Mouse (Mus musculus): ENCODE data around the gene Pgbd5.
"Not testable (repeated sequence)": the region's sequence is repeated elsewhere in the genome, so short reads cannot be mapped to it uniquely, and the experiment has no call there.

The Pgbd5 gene

DNA sequence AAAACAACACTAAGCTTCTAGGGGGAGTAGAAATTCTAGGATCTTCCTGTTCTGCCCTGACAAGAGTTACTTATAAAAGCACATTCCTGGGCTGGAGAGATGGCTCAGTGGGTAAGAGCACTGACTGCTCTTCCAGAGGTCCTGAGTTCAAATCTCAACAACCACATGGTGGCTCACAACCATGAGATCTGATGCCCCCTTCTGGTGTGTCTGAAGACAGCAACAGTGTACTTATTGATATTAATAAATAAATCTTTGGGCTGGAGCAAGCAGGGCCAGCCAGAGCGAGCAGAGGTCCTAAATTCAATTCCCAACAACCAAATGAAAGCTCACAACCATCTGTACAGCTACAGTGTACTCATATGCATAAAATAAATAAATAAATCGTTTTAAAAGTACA is 10.7 kb downstream of the Pgbd5 start:
- not testable (repeated sequence) for DNase-seq

- no peak for DNase-seq
Measured at GRCm38 (mm10) chr8:124421413-124421812, 18.0 kb downstream of the Pgbd5 start.

GRCm38 (mm10) chr8:124418927-124419326 is 20.5 kb downstream of the Pgbd5 start:
- no peak for DNase-seq

DNA sequence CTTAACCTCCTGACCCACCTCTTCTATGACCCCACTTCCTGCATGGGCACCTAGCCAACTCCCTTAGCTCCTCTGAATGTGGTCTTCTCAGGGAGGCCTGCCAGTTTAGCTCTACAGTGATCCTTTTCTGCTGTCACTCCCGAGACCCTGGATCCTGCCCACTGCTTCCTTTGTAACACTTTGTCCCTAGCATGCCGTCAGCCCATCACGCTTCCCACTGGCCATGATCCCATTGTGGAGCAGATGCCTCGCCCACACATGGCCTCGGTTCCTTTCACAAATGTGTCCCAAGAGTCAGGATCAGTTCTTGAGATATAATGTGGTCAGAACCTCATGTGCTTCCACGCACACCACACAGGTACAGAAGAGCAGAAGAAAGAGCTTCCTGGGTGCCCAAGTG is 21.3 kb downstream of the Pgbd5 start:
- DNase-seq = peak; percentile 76 to 79

GRCm38 (mm10) chr8:124416646-124417045 is 22.8 kb downstream of the Pgbd5 start:
- no peak for DNase-seq

DNA sequence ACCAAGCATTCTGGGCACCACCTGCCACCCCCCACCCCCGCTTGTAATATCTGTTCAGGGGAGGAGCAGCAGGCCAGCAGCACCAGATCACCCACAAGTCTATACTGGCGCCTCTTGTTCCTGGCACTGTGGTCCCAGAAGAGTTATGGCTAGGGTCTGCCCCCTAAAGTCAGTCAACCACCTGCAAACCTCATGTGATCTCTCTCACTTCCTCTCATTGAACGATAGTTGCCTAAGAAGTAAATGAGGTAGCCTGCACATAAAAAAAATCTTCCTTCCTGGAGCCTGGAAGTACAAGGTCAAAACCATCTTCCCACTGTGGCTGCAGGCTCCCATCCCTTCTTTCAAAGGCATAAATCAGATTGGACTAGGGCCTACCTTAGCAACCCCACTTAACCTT is 23.7 kb downstream of the Pgbd5 start:
- DNase-seq = no peak

GRCm38 (mm10) chr8:124415002-124415401 is 24.5 kb downstream of the Pgbd5 start:
- peak; percentile 61 to 66 for DNase-seq

DNA sequence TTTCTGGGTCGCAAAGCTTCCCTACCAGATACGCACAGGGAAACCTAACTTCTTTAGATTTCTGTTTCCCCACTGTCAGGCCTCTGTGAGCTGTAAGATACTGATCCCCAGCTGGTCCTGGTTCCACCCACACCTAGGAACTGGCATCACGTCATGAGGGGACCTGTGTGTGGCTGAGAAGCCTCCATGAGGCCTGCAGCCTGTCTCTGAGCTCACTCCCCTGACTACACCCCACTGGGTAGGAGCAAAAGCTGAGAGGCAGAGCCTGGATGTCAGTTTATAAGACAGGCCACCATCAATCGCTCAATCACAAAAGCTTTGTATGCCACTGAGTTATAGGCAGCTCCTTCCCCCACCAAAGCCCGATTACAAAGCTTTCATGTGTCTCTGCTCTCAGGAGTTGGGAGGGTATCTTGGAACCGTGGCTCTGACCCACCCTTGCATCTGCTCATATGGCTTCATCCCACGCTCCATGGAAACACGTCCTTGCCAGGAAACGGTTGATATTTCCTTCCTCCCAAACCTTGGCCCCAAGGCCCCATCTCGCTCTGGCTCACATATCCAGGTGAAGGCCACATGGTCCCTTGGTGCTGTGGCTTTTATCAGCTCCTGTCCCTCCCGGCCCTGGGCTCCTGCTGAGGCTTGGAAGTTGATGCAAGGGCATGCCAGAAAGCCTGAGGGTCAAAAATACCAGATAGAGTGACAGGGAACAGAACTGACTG is 26.1 kb downstream of the Pgbd5 start:
- DNase-seq = peak; percentile 46 to 48

DNA sequence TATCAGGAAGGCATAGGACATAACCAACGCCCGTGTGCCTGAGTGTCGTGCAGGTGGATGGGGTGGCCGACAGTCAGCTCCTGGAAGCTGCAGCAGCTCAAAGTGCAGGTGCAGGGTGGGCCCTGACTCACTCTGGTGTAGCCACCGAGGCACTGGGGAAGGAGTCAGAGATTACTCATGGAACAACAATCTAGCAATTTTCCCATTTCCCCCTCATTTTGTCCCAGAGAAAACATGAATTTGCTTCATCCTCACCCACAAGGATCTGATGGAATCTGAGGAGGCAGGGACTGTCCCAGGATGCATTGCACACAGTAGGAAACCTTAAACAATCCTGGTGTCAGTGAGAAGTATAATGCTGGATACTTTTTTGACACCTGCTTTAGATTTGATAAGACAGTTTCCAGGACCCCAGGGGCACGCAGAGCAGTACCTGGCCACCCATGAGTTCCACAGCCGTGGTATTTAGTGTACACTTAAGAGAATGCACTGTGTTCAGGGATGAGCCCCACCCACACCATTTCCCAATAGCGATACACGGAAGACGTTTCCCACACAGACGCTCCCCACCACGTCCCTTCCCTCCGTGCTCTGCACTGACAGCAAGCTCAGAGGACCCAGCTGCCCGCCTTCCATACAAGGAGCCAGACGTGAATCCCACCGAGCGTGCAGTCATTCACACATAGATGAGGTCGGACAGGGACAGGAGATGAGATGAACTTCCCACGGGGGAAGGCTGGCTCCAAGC is 26.8 kb downstream of the Pgbd5 start:
- no peak for DNase-seq

DNA sequence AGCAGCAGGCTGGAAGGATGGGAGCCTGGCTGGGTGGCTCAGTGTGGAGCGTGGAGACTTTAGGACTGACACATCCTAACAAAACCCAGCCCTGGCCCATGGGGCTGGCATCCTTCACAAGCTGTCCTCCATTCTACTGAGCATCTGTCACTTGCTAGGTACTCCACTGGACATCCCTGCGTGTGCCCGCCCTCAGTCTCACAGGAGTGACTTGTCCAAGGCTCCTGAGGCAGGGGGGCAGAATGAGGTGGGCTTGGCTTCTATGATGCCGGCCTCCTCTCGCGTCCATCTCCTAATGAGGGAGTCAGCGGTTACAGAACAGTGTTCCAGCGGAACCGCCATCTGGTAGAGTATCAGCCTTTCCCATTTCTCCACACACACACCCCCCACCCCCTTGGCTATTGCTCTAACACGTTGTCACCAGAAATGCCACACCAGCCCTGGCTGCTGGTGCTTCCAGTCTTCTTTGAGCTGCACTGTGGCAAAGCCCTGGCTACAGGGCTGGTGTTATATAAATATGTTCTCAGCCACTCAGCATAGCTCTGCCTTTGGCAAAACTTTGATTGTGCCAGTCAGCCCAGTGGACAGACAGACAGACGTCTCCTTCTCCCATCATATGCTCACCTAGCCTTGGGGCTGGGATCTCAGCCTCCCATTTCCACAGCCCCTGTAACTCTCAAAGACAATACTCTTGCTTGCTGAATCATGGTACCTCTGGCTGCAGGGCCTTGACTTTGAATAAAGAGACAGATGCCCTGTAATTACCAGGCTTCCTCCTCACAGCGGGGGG is 34.8 kb downstream of the Pgbd5 start:
- peak; percentile 42 to 61 for DNase-seq

DNA sequence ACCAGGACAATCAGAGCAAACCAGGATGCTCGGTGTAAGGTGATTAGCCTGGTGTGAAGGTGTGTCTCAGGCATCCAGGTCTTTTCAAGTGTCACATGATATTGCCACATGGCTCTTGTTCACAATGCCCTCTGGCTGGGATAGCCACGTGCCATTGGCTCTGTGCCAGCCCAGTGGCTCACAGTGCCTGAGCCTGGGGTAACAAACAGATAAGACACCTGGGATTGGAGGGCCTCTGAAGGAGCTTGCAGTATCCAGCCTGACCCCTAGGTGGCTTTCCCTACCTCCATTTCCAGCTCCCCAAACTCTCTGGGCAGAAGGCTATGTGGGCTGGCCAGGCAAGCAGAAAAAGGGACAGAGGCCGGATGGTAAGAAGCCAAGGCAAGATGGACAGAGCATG is 35.6 kb downstream of the Pgbd5 start:
- peak; percentile 79 to 81 for DNase-seq

- peak; percentile 42 to 55 for DNase-seq
Measured at GRCm38 (mm10) chr8:124399403-124399861, 40.0 kb downstream of the Pgbd5 start.

DNA sequence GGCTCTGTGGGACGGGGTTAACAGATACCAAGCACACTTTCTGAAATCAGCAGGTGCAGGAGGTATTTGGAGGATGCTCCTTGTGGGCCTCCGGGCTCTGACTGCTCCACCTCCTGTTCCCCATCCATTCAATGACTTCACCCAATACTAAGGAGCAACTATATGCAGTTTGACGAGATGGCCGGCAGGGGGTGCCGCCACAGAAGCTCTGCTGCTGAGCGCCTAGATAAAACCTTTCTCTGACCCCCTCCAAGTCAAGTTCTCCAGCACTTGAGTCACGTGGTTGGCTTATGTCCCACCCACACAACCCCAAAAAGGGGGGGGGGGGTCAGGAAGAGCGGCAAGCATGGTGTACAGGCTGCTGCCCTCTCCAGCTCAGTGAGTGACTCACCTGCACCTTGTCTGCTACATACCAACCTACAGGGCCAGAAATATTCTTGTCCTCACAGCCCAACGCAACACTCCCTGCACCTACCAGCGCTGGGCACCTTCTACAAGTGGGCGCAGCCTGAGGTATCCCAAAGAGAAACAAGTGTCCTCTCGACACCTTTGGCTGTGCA is 40.5 kb downstream of the Pgbd5 start:
- DNase-seq = peak; percentile 71 to 76

DNA sequence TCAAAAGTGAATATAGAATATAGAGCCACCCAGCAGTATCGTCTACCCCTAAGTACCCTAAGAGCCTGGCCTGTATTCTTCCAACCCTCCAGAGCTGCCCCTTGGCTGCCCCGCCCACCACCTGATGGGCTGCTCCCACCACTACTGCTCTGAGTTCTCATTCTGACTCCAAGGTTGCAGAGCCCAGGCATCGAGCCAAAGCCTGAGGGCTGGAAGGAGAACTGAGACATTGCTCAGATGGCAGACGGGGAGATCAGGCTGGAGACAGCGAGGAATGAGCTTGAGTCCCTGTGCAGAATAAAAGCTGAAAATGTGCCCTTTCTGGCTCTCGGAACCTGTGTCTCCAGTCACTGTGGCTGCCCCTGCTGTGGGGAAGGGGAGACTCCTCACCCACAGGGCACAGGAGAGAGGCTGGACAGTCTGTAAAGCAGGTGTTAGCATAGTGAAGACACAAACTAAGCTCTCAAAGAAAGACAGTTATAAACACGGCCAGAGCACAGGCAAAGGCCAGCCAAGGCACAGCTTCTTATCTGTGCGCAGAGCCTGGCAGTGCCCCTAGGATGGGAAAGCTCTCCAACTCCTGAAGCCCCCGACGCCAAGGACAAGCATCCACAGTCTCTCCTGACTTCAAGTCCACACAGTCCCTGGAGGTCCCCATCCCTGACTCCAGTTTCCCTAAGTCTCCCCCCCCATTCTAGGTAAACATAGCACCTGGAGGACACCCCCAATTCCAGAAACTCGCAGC is 42.0 kb downstream of the Pgbd5 start:
- peak; percentile 83 to 88 for DNase-seq

GRCm38 (mm10) chr8:124396531-124396930 is 42.9 kb downstream of the Pgbd5 start:
- no peak for DNase-seq

- DNase-seq = no peak
Measured at GRCm38 (mm10) chr8:124395392-124395791, 44.1 kb downstream of the Pgbd5 start.

GRCm38 (mm10) chr8:124394951-124395350 is 44.5 kb downstream of the Pgbd5 start:
- DNase-seq = no peak

GRCm38 (mm10) chr8:124393927-124394326 is 45.5 kb downstream of the Pgbd5 start:
- DNase-seq = no peak

DNA sequence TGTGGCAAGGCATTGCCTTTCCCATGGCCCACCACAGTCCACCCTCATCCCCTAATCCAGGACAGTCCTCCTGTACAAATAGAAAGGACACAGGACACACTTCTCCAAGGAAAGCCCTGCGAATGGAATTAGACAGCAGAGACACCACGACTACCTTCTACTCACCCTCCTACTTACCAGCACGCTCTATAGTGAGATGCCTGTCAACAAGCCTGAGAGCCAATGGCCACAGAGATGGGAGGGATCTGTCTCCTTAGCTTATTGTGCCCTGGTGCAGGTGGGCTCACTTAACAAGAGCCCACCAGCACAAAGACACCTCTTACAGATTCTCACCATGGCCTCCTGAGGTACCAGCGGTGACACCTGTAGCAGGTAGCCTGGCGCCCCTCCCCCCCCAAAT is 46.4 kb downstream of the Pgbd5 start:
- no peak for DNase-seq

GRCm38 (mm10) chr8:124392271-124393012 is 47.0 kb downstream of the Pgbd5 start:
- no peak for DNase-seq

DNA sequence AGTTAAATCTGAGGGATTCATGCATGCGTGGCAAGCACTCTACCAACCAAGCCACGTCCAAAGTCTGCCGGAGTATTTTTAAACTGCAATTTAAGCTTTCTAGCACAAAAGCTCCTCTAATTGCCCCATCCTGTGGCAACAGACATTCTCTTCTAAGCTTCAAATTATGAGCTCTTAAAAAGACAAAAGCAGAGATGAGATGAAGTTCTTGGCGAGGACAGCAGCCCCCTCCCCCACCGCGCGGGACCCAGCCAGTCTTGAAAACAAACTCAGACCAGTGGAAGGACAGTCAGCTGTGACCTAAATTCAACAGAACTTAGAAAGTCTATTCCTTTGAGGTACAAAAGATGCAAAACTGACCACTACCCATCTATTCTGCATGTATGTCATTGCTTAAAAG is 48.3 kb downstream of the Pgbd5 start:
- DNase-seq = no peak

- no peak for DNase-seq
Measured at GRCm38 (mm10) chr8:124389495-124389894, 50.0 kb downstream of the Pgbd5 start.

Measured in cerebellum, adult 18-20 months (tissue).